Mouse (Mus musculus): ENCODE data around the gene Rnf208.
"Not testable (repeated sequence)": the region's sequence is repeated elsewhere in the genome, so short reads cannot be mapped to it uniquely, and the experiment has no call there.

The Rnf208 gene

GRCm38 (mm10) chr2:25246183-25247072 is 4.4 kb downstream of the Rnf208 start, which contains the start of gene AL732309.1:
Gene AL732309.1, minus strand, starts transcription at chr2:25246863.
- DNase-seq (ENCODE audit: low spot score in 2 of 2): no peak

GRCm38 (mm10) chr2:25252331-25252730 is 10.3 kb downstream of the Rnf208 start:
- DNase-seq (ENCODE audit: low spot score in 2 of 2): no peak

- peak; percentile 88 to 89 for DNase-seq (ENCODE audit: low spot score in 2 of 2)
Measured at GRCm38 (mm10) chr2:25255284-25255779, 13.3 kb downstream of the Rnf208 start, which contains the start of gene Tmem203. Gene Tmem203, plus strand, starts transcription at chr2:25255439.

GRCm38 (mm10) chr2:25256443-25257109 is 14.5 kb downstream of the Rnf208 start:
- not testable (repeated sequence) for DNase-seq (ENCODE audit: low spot score in 2 of 2)

GRCm38 (mm10) chr2:25257250-25257649 is 15.2 kb downstream of the Rnf208 start:
- not testable (repeated sequence) for DNase-seq (ENCODE audit: low spot score in 2 of 2)

GRCm38 (mm10) chr2:25258887-25259286 is 16.8 kb downstream of the Rnf208 start:
- no peak for DNase-seq (ENCODE audit: low spot score in 2 of 2)

- no peak for DNase-seq (ENCODE audit: low spot score in 2 of 2)
Measured at GRCm38 (mm10) chr2:25261870-25262269, 19.8 kb downstream of the Rnf208 start.

GRCm38 (mm10) chr2:25262291-25262767 is 20.3 kb downstream of the Rnf208 start, which contains the start of gene Tprn:
Gene Tprn, plus strand, starts transcription at chr2:25262618.
- peak; percentile 90 to 97 for DNase-seq (ENCODE audit: low spot score in 2 of 2)

- no peak for DNase-seq (ENCODE audit: low spot score in 2 of 2)
Measured at GRCm38 (mm10) chr2:25262795-25263622, 21.0 kb downstream of the Rnf208 start.

GRCm38 (mm10) chr2:25263623-25264285 is 21.7 kb downstream of the Rnf208 start:
- DNase-seq (ENCODE audit: low spot score in 2 of 2): no peak

- no peak for DNase-seq (ENCODE audit: low spot score in 2 of 2)
Measured at GRCm38 (mm10) chr2:25264286-25264660, 22.2 kb downstream of the Rnf208 start.

- DNase-seq (ENCODE audit: low spot score in 2 of 2): no peak
Measured at GRCm38 (mm10) chr2:25264851-25265250, 22.8 kb downstream of the Rnf208 start.

GRCm38 (mm10) chr2:25265897-25266656 is 24.0 kb downstream of the Rnf208 start:
- DNase-seq (ENCODE audit: low spot score in 2 of 2): no peak

GRCm38 (mm10) chr2:25266720-25267119 is 24.7 kb downstream of the Rnf208 start:
- no peak for DNase-seq (ENCODE audit: low spot score in 2 of 2)

GRCm38 (mm10) chr2:25267241-25267640 is 25.2 kb downstream of the Rnf208 start:
- no peak for DNase-seq (ENCODE audit: low spot score in 2 of 2)

GRCm38 (mm10) chr2:25267746-25268309 is 25.8 kb downstream of the Rnf208 start:
- no peak for DNase-seq (ENCODE audit: low spot score in 2 of 2)

- peak; percentile 99 for DNase-seq (ENCODE audit: low spot score in 2 of 2)
Measured at GRCm38 (mm10) chr2:25271827-25272511, 29.9 kb downstream of the Rnf208 start, which contains the start of the genes Ssna1 and Anapc2. Gene Ssna1, minus strand, starts transcription at chr2:25272438. Gene Anapc2, plus strand, starts transcription at chr2:25272478.

- no peak for DNase-seq (ENCODE audit: low spot score in 2 of 2)
Measured at GRCm38 (mm10) chr2:25272515-25272914, 30.5 kb downstream of the Rnf208 start.

- DNase-seq (ENCODE audit: low spot score in 2 of 2): no peak
Measured at GRCm38 (mm10) chr2:25273010-25273409, 31.0 kb downstream of the Rnf208 start.
